Comparison of ENCODE assay signal across 8 mouse cellular contexts in the genomic region with DNA sequence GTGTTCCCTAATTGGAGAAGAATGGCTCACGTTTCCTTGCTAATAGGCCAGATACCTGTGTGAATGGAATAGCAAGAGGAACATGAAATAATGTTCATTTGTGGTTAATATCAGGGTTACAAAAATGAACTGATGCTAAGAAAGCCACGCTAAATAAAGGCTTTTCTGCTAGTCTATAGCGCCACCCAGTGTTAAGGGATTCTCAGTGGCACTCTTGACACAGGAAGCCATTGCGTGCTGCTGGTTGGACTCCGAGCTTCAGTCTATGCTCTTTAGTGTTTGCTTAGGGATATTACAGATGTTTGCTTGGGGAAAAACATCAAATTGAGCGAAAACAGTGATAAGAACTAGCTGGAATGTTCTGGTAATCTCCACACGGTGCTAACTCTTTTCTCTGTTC.
DNase-seq lines count a peak whose midpoint lies in the region; ATAC-seq lines count a peak whose summit lies in the region.

No protein-coding gene starts in this region.

- H3K4me1 ChIP-seq in forebrain, embryonic 13.5 days: no peaks in the 10 kb centered on the region
- H3K4me1 ChIP-seq in neural tube, embryonic 11.5 days (ENCODE audit: control insufficient read depth, insufficient read depth, low read length): no peaks in the 10 kb centered on the region

- ATAC-seq in forebrain, embryonic 13.5 days: peak; percentile 81; the same call in 1 of the 2 replicates
- peak; percentile 49; the same call in 1 of the 2 replicates for ATAC-seq in neural tube, embryonic 11.5 days (ENCODE audit: insufficient read depth, low FRiP score, low TSS enrichment)

- H3K27me3 ChIP-seq in forebrain, embryonic 13.5 days: no peaks in the 10 kb centered on the region
- H3K27me3 ChIP-seq in neural tube, embryonic 11.5 days (ENCODE audit: control insufficient read depth, insufficient read depth, low read length): no peaks in the 10 kb centered on the region

- H3K36me3 ChIP-seq in forebrain, embryonic 13.5 days (ENCODE audit: poor library complexity, severe bottlenecking): no peaks in the 10 kb centered on the region
- H3K36me3 ChIP-seq in neural tube, embryonic 11.5 days (ENCODE audit: control insufficient read depth, insufficient read depth, low read length): no peaks in the 10 kb centered on the region

- WGBS in forebrain, embryonic 13.5 days: 6% methylated on average over 7 of the region's 7 CpGs
- 11% methylated on average over 7 of the region's 7 CpGs for WGBS in neural tube, embryonic 11.5 days

- H3K9me3 ChIP-seq in forebrain, embryonic 13.5 days (replicated peaks): no peaks in the 10 kb centered on the region
- no peaks in the 10 kb centered on the region for H3K9me3 ChIP-seq in neural tube, embryonic 11.5 days (ENCODE audit: control insufficient read depth, low read length)

- H3K27ac ChIP-seq in forebrain, embryonic 13.5 days: no peak overlapping the region
- H3K27ac ChIP-seq in neural tube, embryonic 11.5 days (ENCODE audit: low read depth, low read length): no peak overlapping the region

- peak; percentile 6 for DNase-seq in gastrocnemius, adult 18-20 months (ENCODE audit: low spot score)
- DNase-seq in gastrocnemius, adult 8-10 months (ENCODE audit: low spot score in 2 of 2): no peak
- peak; percentile 7 for DNase-seq in c-Kit-positive CD71-negative TER-119-negative erythroid progenitor cells, embryonic 14.5 days (ENCODE audit: low read depth)
- DNase-seq in hindlimb bud, embryonic 11.5 days (ENCODE audit: extremely low spot score, low read depth, low spot score): peak; percentile 49
- DNase-seq in left cerebral cortex, adult 8-10 months (ENCODE audit: low spot score in 2 of 2): peak; percentile 14 to 46
- DNase-seq in neural tube, embryonic 11.5 days (ENCODE audit: low spot score): peak; percentile 74
- no peak for DNase-seq in spleen, adult 12 weeks (ENCODE audit: low spot score)

- H3K9ac ChIP-seq in forebrain, embryonic 13.5 days: no peak overlapping the region
- no peak overlapping the region for H3K9ac ChIP-seq in neural tube, embryonic 11.5 days (ENCODE audit: low read length)

- no peak overlapping the region for H3K4me2 ChIP-seq in forebrain, embryonic 13.5 days
- no peak overlapping the region for H3K4me2 ChIP-seq in neural tube, embryonic 11.5 days (ENCODE audit: low read depth)

- H3K4me3 ChIP-seq in forebrain, embryonic 13.5 days: no peak overlapping the region
- H3K4me3 ChIP-seq in neural tube, embryonic 11.5 days (ENCODE audit: low read depth, low read length): no peak overlapping the region

Comparison
In these comparisons a context has a peak if more than half of its experiments do, and no peak if none do; other contexts are left out.
1. DNase-seq: peak in gastrocnemius, adult 18-20 months (single experiment), c-Kit-positive CD71-negative TER-119-negative erythroid progenitor cells, embryonic 14.5 days (single experiment), hindlimb bud, embryonic 11.5 days (single experiment), left cerebral cortex, adult 8-10 months (2 of 2) and neural tube, embryonic 11.5 days (single experiment); none in gastrocnemius, adult 8-10 months (0 of 2) and spleen, adult 12 weeks (single experiment).